Mouse (Mus musculus) limb, embryonic 15.5 days (tissue): Measurements from ENCODE around the gene Znrf1. TPM values are rescaled to one million over a fixed set of nuclear protein-coding genes. Genes with fewer than 3 reads are reported as not detected.

Experiments
- ATAC-seq: fragments of 200-750 bp; cut with Nextera tagmentation; 2 replicates; pipeline ENCODE4 v1.8.0; 2017; ENCODE audit warnings: low read depth, moderate TSS enrichment; ENCODE audit not compliant: insufficient number of reproducible peaks, low FRiP score, low TSS enrichment
- H3K27ac ChIP-seq: fragments of 300-500 bp; sonication (generic); 2 replicates; pipeline ENCODE4 v1.5.1; 2015; ENCODE audit warnings: moderate library complexity, mild to moderate bottlenecking, inconsistent platforms
- H3K27me3 ChIP-seq: fragments of 300-500 bp; sonication (generic); 2 replicates; pipeline ENCODE4 v1.6.1; 2015; ENCODE audit warnings: inconsistent platforms
- H3K36me3 ChIP-seq: fragments of 300-500 bp; sonication (generic); 2 replicates; pipeline ENCODE4 v1.6.1; 2015; ENCODE audit warnings: inconsistent platforms
- H3K4me1 ChIP-seq: fragments of 300-500 bp; sonication (generic); 2 replicates; pipeline ENCODE4 v1.6.1; 2015; ENCODE audit warnings: inconsistent platforms
- H3K4me2 ChIP-seq: fragments of 300-500 bp; sonication (generic); 2 replicates; pipeline ENCODE4 v1.6.1; 2015; ENCODE audit warnings: mild to moderate bottlenecking, inconsistent platforms
- H3K4me3 ChIP-seq: fragments of 300-500 bp; sonication (generic); 2 replicates; pipeline ENCODE4 v1.5.1; 2015; ENCODE audit warnings: mild to moderate bottlenecking, inconsistent platforms
- H3K9ac ChIP-seq: fragments of 300-500 bp; sonication (generic); 2 replicates; pipeline ENCODE4 v1.6.1; 2015; ENCODE audit warnings: inconsistent platforms
- H3K9me3 ChIP-seq: fragments of 300-500 bp; sonication (generic); 2 replicates; pipeline ENCODE4 v1.6.1; 2016; ENCODE audit warnings: inconsistent platforms
- WGBS: fragments of 180-500 bp; shearing (Covaris S2); methylation state at CpG from one replicate; pipeline ENCODE4 v1.1.7; 2015; 5-methylcytosine and 5-hydroxymethylcytosine counted together
- polyA plus RNA-seq: library from polyadenylated mRNA; unstranded; fragments of >200 nt; fragmentation: Nextera tagmentation; extraction: Ambion mirVana; gene quantifications from 2 replicates; pipeline ENCODE4 v1.2.1, GENCODE M21; 2015

Znrf1 gene
- polyA plus RNA-seq, 1 experiment from 2014 or later: 28.4 TPM

DNA sequence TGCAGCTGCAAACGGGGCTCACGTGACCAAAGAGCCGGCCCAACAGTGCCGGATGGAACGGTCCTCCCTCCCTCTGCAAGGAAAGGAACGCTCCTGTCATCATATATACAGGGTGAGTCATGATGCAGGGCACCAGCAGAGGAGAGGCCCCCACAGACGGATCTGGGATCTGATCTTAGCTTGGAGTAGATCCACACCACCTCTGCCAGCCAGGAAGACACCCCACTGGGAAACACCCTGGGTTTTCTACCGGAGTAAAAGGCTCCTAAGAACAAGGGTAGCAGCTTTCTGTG lies 90.6 kb downstream of the Znrf1 start:
- Histone ChIP-seq H3K27me3 (no peaks in the 10 kb centered on the region), H3K4me3 (no peak overlapping the region), H3K4me1 (peaks cover 22% of the 10 kb centered on the region), H3K36me3 (peaks cover 24% of the 10 kb centered on the region), H3K4me2 (no peak overlapping the region), H3K9ac (no peak overlapping the region), H3K9me3 (no peaks in the 10 kb centered on the region), H3K27ac (no peak overlapping the region)
- no peak for ATAC-seq
- WGBS: 69% methylated on average over 8 of the region's 8 CpGs

DNA sequence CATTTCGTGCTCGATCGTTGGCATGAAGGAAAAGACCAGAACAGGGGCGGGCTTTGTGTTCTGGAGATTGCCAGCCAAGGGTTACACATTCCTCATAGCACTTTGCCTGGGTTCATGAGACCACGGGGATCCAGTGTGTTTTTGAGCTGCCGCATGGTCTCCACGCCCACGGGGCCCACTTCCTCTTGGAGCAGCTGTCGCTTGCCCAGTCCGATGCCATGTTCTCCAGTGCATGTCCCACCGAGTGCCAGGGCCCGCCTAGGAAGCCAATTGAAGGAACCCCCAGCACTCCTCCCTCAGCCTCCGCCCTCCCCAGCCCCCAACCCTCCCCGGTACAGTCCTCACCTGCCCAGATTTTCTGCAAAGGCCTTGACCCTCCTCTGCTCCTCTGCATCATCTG lies 91.0 kb downstream of the Znrf1 start:
- no peak overlapping the region for H3K4me2 ChIP-seq
- no peak overlapping the region for H3K27ac ChIP-seq
- H3K27me3 ChIP-seq: no peaks in the 10 kb centered on the region
- peaks cover 22% of the 10 kb centered on the region for H3K4me1 ChIP-seq
- no peak overlapping the region for H3K4me3 ChIP-seq
- no peaks in the 10 kb centered on the region for H3K9me3 ChIP-seq
- no peak for ATAC-seq
- no peak overlapping the region for H3K9ac ChIP-seq
- WGBS: 84% methylated on average over 14 of the region's 14 CpGs
- peaks cover 19% of the 10 kb centered on the region for H3K36me3 ChIP-seq

DNA sequence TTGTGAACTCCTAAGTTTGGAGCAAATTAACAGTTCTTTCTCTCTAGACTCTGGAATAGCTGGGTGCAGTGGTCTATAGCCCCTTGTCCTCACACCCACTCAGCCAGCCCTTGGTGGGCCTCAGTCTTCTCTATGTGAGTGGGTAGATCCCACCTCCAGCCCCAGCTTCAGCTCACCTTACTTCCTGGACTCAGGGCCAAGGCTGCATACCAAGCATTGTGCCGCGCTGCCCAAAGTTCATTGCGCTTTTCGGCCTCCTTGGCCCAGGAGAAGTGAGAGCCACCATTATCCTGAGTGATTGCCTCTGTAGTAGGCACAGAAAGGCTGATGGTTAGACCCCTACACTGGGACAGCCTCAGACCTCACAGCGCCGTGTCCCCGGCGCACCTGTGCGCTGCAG lies 92.0 kb downstream of the Znrf1 start:
- H3K4me1 ChIP-seq: peaks cover 22% of the 10 kb centered on the region
- no peak overlapping the region for H3K4me2 ChIP-seq
- 96% methylated on average over 9 of the region's 9 CpGs for WGBS
- no peak for ATAC-seq
- H3K27me3 ChIP-seq: no peaks in the 10 kb centered on the region
- H3K4me3 ChIP-seq: no peak overlapping the region
- H3K27ac ChIP-seq: no peak overlapping the region
- H3K9ac ChIP-seq: no peak overlapping the region
- no peaks in the 10 kb centered on the region for H3K9me3 ChIP-seq
- H3K36me3 ChIP-seq: peaks cover 12% of the 10 kb centered on the region

DNA sequence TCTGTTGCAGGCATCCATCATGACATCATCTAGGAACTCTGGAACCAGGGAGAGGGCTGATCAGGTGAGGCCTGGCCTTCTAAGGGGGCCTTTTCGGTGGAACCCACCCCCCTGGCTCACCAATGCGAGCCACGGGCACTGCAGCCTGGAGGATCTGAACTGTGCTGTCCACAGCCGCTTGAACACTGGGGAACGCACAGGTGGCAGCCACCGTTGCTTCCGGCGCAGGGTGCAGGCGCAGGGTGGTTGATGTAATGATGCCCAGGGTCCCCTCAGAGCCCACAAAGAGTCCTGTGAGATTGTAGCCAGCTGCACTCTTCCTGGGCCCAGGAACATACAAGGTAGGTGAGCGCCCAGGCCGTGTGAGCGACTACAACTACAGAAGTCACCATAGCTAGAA lies 92.5 kb downstream of the Znrf1 start:
- Histone ChIP-seq H3K4me1 (peaks cover 22% of the 10 kb centered on the region), H3K27me3 (no peaks in the 10 kb centered on the region), H3K4me3 (no peak overlapping the region), H3K36me3 (peaks cover 10% of the 10 kb centered on the region; the same call in 1 of the 2 replicates), H3K4me2 (no peak overlapping the region), H3K9me3 (no peaks in the 10 kb centered on the region), H3K9ac (no peak overlapping the region), H3K27ac (no peak overlapping the region)
- ATAC-seq: no peak
- 89% methylated on average over 12 of the region's 12 CpGs for WGBS

DNA sequence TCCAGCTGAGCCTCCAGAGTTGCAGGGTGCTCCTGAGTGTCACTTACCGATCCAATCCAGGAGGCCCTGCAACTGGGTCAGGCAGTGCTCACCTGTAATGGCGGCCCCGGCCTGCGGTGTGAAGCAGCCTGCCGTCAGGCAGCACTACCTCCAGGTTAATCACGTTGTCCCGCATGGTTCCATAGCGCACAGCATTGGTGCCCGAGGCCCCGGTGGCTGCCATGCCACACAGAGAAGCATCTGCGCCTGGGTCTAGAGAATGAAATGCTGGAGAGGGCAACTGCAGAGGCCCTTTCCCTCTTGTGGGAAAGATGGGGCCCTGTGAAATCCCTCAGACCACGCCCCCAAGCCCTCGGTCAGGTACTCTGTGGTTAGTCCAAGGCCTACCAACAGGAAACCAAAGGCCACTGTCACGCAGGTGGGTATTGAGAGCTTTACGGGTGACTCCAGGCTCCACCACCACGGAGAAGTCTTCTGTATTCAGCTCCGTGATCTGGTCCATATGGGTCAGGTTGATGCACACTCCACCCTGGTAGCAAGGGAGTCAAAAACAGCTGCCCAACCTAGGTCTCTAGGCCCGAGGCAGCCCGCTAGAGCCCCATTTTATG lies 93.1 kb downstream of the Znrf1 start:
- 87% methylated on average over 19 of the region's 19 CpGs for WGBS
- Histone ChIP-seq H3K4me3 (no peak overlapping the region), H3K27me3 (no peaks in the 10 kb centered on the region)

DNA sequence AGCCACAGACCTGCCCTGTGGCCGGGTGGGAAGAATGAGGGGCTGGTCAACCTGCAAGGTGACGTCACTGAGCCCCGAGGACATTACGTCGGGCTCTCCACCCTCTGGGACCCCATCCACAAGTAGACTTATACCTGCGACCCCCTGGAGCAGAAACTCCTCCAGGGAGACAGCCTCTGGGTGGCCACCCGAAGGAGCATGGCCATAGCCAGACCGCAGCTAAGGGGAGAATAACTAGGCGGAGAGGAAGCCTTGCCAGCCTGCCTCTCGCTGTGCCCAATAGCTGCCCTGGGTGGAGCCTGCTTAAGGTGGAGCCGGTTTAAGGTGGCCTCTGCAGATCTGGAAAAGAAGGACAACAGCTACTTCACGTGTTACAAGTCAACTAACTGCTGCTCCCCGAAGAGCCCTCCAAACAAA lies 94.2 kb downstream of the Znrf1 start, which contains the start of gene Ldhd:
Gene Ldhd, minus strand, starts transcription at position 270 of the 417 bp plus-strand sequence.
- no peaks in the 10 kb centered on the region for H3K27me3 ChIP-seq
- ATAC-seq: 0 out of 2 replicates have a peak, but pooled peaks have one; percentile 57
- H3K4me3 ChIP-seq: peak within 1 kb of the TSS; percentile 42
- H3K4me2 ChIP-seq: peak within 1 kb of the TSS; percentile 53
- H3K9me3 ChIP-seq: no peaks in the 10 kb centered on the region
- no peaks in the 10 kb centered on the region; the same call in 1 of the 2 replicates for H3K36me3 ChIP-seq
- peaks cover 22% of the 10 kb centered on the region for H3K4me1 ChIP-seq
- H3K9ac ChIP-seq: peak within 1 kb of the TSS; percentile 23; the same call in 1 of the 2 replicates
- 20% methylated on average over 13 of the region's 13 CpGs for WGBS
- H3K27ac ChIP-seq: no peak within 1 kb of the TSS

More for the DNA sequence above, 93.1 kb downstream of the Znrf1 start:
- H3K27ac ChIP-seq: no peak overlapping the region
- H3K4me2 ChIP-seq: no peak overlapping the region
- peaks cover 7% of the 10 kb centered on the region; the same call in 1 of the 2 replicates for H3K36me3 ChIP-seq
- no peak overlapping the region for H3K9ac ChIP-seq
- H3K4me1 ChIP-seq: peaks cover 22% of the 10 kb centered on the region
- no peaks in the 10 kb centered on the region for H3K9me3 ChIP-seq
- ATAC-seq: no peak; the same call in 1 of the 2 replicates

DNA sequence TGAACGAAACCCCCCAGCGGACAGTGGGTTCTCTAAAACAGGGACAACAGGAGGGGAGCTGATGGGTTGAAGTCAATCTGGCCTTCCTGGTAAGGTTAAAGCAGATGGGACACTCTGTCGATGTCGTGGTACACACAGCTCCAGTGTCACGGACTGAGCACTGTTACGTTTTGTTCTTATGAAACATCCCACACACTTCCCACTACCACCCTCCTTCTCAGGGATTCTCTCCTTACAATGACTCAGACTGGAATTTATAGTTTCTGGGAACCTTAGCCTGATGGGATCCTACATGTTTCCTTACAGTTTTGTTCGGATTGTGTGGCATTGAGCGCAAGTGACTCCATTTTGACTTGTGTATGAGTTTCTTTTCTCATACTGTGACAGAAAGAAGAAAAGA lies 95.7 kb downstream of the Znrf1 start:
- H3K4me3 ChIP-seq: no peak overlapping the region
- H3K4me1 ChIP-seq: peaks cover 15% of the 10 kb centered on the region
- no peaks in the 10 kb centered on the region for H3K9me3 ChIP-seq
- no peaks in the 10 kb centered on the region for H3K27me3 ChIP-seq
- ATAC-seq: no peak
- WGBS: 91% methylated on average over 8 of the region's 8 CpGs
- H3K4me2 ChIP-seq: no peak overlapping the region
- no peaks in the 10 kb centered on the region; the same call in 1 of the 2 replicates for H3K36me3 ChIP-seq
- no peak overlapping the region for H3K27ac ChIP-seq
- no peak overlapping the region for H3K9ac ChIP-seq

DNA sequence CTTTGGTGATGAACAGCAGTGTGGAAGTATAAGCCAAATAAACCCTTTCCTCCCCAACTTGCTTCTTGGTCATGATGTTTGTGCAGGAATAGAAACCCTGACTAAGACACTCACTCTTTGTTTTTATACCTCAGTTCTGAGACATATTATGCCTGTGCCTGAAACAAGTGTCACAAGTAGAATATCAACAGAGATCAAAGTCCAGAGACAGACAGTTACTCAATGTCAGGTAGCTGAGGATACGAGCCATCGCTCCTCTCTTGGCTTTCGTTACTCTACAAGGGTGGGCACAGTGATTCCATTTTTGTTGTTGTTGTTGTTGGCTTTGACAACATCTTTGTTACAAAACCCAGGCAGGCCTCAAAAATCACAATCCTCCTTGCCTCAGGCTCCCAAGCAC lies 97.1 kb downstream of the Znrf1 start:
- H3K4me3 ChIP-seq: no peak overlapping the region
- H3K9ac ChIP-seq: no peak overlapping the region
- no peak overlapping the region for H3K27ac ChIP-seq
- no peak overlapping the region for H3K4me2 ChIP-seq
- H3K27me3 ChIP-seq: no peaks in the 10 kb centered on the region
- H3K36me3 ChIP-seq: no peaks in the 10 kb centered on the region; the same call in 1 of the 2 replicates
- peaks cover 9% of the 10 kb centered on the region; the same call in 1 of the 2 replicates for H3K4me1 ChIP-seq
- H3K9me3 ChIP-seq: no peaks in the 10 kb centered on the region
- ATAC-seq: no peak
- 98% methylated on average over 3 of the region's 3 CpGs for WGBS

DNA sequence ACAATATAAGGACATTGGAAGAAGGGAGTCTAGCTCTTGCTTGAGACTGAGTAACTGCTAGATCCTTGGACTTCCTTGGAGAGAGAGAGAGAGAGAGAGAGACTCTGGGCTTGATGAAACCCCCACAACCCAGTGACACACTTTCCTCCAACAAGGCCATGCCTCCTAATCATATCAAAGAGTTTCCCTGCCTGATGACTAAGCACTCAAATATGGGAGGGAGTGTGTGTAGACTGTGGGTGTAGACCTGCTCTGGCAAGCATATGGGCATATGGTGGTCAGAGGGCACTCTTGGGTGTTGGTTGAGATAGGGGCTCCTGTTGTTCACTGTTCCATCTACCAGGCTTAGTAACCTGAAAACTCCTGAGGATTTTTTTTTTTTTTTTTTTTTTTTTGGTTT lies 102.2 kb downstream of the Znrf1 start:
- H3K4me3 ChIP-seq: no peak overlapping the region
- no peak for ATAC-seq
- no peaks in the 10 kb centered on the region for H3K9me3 ChIP-seq
- H3K36me3 ChIP-seq: no peaks in the 10 kb centered on the region
- no peak overlapping the region for H3K9ac ChIP-seq
- H3K27me3 ChIP-seq: no peaks in the 10 kb centered on the region
- peaks cover 6% of the 10 kb centered on the region for H3K4me1 ChIP-seq
- H3K27ac ChIP-seq: no peak overlapping the region
- H3K4me2 ChIP-seq: no peak overlapping the region

DNA sequence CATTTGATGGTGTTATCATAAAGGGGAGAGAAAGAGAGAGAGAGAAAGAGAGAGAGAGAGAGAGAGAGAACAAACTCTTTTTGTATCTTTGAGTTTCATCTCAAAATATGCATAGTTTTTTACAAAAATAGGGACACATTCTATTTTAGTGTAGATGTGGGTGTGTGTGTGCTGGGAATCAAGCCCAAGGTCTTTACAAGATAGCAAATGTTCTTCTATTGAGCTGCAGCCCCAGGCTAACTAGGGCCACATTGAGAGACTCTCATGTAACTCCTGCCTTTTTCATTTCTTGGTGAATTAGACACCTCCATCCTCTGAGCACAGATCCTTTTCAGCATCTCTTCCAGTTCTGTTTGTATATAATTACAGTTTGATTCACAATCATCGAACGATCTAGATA lies 105.2 kb downstream of the Znrf1 start:
- no peak overlapping the region for H3K9ac ChIP-seq
- WGBS: 91% methylated on average over 2 of the region's 2 CpGs
- no peak overlapping the region for H3K4me2 ChIP-seq
- no peaks in the 10 kb centered on the region for H3K9me3 ChIP-seq
- no peaks in the 10 kb centered on the region for H3K27me3 ChIP-seq
- H3K4me3 ChIP-seq: no peak overlapping the region
- ATAC-seq: no peak
- H3K27ac ChIP-seq: no peak overlapping the region
- peaks cover 6% of the 10 kb centered on the region for H3K4me1 ChIP-seq
- H3K36me3 ChIP-seq: no peaks in the 10 kb centered on the region

DNA sequence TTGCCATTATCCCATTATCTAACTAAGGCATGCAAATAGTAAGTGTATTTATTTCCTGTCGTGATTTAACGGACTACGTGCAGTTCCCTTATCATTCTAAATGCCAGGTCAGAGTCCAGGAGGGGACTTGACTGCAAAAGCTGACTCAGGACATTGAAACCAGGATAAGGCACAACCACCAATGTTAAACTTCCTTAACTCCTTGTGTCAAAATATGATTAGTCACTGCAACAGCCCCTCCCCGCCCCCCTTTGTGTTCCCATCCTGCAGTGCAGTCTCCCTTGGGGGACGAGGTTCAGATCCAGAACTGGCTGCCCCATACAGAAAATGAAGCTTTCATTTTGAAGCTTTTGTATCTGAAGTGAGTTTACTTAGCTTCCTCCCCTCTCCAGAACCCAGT lies 106.6 kb downstream of the Znrf1 start:
- 57% methylated on average over 5 of the region's 5 CpGs for WGBS
- H3K9ac ChIP-seq: peak overlapping the region; percentile 93; the same call in 1 of the 2 replicates

DNA sequence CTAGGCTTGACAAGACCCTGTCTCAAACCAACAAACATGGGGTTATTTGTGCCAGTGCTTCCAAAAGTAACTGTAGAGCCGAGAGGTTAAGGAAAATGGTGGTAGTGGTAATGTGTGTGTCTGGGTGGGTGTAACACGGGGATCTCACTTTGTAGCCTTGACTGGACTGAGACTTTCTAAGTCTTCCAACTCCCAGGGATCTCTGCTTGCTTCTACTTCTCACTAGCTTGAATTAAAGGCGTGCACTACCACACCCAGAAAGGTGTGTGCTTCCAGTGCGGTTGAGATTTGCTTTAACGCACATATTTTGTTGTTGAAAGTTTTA lies 107.0 kb downstream of the Znrf1 start:
- Histone ChIP-seq H3K9ac (peak overlapping the region; percentile 93), H3K4me3 (peak overlapping the region; percentile 94), H3K27me3 (no peaks in the 10 kb centered on the region), H3K27ac (peak overlapping the region; percentile 98), H3K4me2 (peak overlapping the region; percentile 53), H3K9me3 (no peaks in the 10 kb centered on the region), H3K36me3 (no peaks in the 10 kb centered on the region), H3K4me1 (peaks cover 6% of the 10 kb centered on the region)
- 5% methylated on average over 5 of the region's 5 CpGs for WGBS
- peak; percentile 32; the same call in 1 of the 2 replicates for ATAC-seq

More for the DNA sequence above, 106.6 kb downstream of the Znrf1 start:
- Histone ChIP-seq H3K4me3 (peak overlapping the region; percentile 94), H3K27ac (peak overlapping the region; percentile 98), H3K27me3 (no peaks in the 10 kb centered on the region), H3K4me1 (peaks cover 6% of the 10 kb centered on the region), H3K4me2 (peak overlapping the region; percentile 53), H3K36me3 (no peaks in the 10 kb centered on the region), H3K9me3 (no peaks in the 10 kb centered on the region)
- ATAC-seq: no peak
